Mouse (Mus musculus) layer of hippocampus, postnatal 25 days (tissue): ENCODE data around the gene Hadha. TPM values are rescaled to one million over a fixed set of nuclear protein-coding genes. Genes with fewer than 3 reads are reported as not detected.

Source experiments
- DNase-seq, 2 experiments: peaks; one replicate each; pipeline ENCODE4 v3.0.0; 2022; ENCODE audit warnings: mixed read lengths in 2 of 2, low spot score in 1 of 2; ENCODE audit errors: extremely low spot score in 1 of 2
- microRNA-seq, 2 experiments: library from miRNA; unstranded; fragments of <30 nt; microRNA quantifications; one replicate each; pipeline ENCODE4 v1.2.0; 2021
- total RNA-seq, 2 experiments: library from RNA; stranded (reverse); gene quantifications; 2 replicates each; pipeline ENCODE4 v1.2.3; 2021

Hadha gene
- total RNA-seq, 2 experiments from 2014 or later = 69.9 to 73.9 TPM

DNA sequence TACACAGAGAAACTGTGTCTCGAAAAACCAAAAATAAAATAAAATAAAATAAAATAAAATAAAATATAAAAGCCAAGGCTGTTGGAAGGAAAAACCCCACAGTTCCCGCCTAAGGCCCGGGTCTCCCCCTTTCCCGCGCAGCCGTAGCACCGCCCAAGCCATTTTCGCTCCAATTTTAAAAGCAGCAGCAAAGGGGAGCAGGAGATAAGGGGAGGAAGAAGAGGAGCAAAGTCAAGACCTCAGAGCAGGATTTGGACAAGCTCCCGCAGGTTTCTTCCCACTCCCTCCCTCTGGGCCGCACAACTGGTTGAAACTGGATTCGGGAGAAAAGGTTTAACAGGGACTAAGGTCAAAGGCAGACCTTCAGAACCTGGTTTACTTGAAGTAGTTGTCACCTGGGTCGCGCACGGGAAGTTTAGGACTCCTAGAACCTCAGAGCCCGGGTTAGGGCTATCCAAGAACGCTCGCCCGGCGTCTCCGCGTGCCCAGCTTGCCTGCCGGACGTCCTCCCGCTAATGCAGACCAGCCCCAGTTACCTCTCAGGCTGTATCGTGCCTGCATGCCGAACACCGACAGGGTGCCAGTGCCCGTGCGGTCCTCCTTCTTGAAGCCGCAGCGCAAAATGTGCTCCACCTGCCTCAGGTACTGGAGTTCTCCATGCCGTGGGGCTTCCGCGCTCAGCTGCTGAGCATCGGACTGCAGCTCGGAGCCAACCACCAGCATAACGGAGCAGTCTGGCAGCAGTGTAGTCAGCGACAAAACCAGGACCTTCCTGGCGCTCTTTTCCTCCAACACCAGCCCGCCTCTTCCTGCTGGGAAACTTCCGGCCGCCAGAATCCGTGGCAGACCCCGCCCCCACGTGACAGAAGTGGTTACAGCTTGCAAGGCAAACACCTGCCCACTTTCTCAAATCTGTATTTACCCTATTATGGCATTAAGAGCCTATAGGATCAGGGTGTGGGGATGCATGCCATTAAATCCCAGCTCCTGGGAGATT, 81.8 kb downstream of the Hadha start, which contains the start of gene Tyms:
Tyms (minus strand) TSS at position 793 of the 997 bp plus-strand sequence.
- peak; percentile 40 to 63 for DNase-seq

DNA sequence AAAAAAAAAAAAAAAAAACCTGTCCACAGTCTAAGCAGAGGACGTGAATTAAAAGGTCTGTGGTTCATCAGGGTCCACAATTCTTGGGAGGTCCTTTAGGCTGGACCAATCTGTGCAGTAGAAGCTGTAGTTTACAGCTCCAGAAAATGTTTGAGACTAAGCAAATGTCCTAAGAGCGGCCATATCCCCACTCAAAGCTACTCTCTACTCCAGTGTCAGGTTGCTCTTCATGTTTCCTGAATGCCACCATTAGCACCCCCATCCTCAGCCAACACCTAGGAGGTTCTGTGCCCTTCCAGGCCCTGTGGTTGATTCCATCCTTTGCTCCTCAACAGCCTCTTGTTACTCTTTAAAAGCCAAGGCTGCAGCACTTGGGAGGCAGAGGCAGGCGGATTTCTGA, 82.6 kb downstream of the Hadha start:
- no peak for DNase-seq

GRCm38 (mm10) chr5:30071677-30072076, 83.3 kb downstream of the Hadha start:
- no peak for DNase-seq

Small RNA genes within 50 kb of the gene (microRNA-seq; reads per million reads assigned to microRNA genes)
- 0.60 to 0.74 reads per million in 2 experiments for gene Mir1960

Other genes starting within 250 kb of the Hadha start
- not detected for gene Il6, start 142.0 kb downstream of the Hadha start, total RNA-seq
- gene Tyms, start 81.5 kb downstream of the Hadha start, total RNA-seq = 1 to 10 TPM; 6.4 to 6.6 TPM
- 10 to 100 TPM; 13.1 to 13.6 TPM for gene Garem2, start 50.0 kb downstream of the Hadha start, total RNA-seq
- 1 to 10 TPM; 2.6 to 3.5 TPM for gene 3110082J24Rik, start 49.1 kb downstream of the Hadha start, total RNA-seq
- gene Hadhb, start 86 bp upstream of the Hadha start, total RNA-seq = 10 to 100 TPM; 88.1 to 98.2 TPM
- not detected for gene Adgrf3, start 50.6 kb upstream of the Hadha start, total RNA-seq
- 10 to 100 TPM; 36.7 to 37.8 TPM for gene Selenoi, start 77.4 kb upstream of the Hadha start, total RNA-seq
- gene Drc1, start 126.2 kb upstream of the Hadha start, total RNA-seq = 10 to 100 TPM in 1 of 2 experiments, 1 to 10 TPM in 1; 8.1 to 14.3 TPM